Mouse (Mus musculus) ES-Bruce4 (cell line): ENCODE results near the gene Sephs1. TPM values are rescaled to one million over a fixed set of nuclear protein-coding genes. Genes with fewer than 3 reads are reported as not detected.

ENCODE experiments used
- H3K27ac ChIP-seq: 2 replicates; pipeline ENCODE4 v1.5.1; 2012; ENCODE audit warnings: low read length, inconsistent platforms; ENCODE audit not compliant: insufficient read depth
- H3K27me3 ChIP-seq: 2 replicates; pipeline ENCODE4 v1.6.1; 2012; ENCODE audit warnings: mild to moderate bottlenecking, low read length, inconsistent platforms; ENCODE audit not compliant: control insufficient read depth, poor library complexity, insufficient read depth, severe bottlenecking
- H3K36me3 ChIP-seq: 2 replicates; pipeline ENCODE4 v1.6.1; 2012; ENCODE audit warnings: inconsistent platforms, mild to moderate bottlenecking, low read length, moderate library complexity; ENCODE audit not compliant: control insufficient read depth, poor library complexity, insufficient read depth, severe bottlenecking
- H3K4me1 ChIP-seq: one replicate; pipeline ENCODE4 v1.8.1; 2011; ENCODE audit warnings: low read length; ENCODE audit not compliant: control insufficient read depth, insufficient read depth
- H3K4me3 ChIP-seq: 2 replicates; pipeline ENCODE4 v1.5.1; 2011; ENCODE audit warnings: low read depth, mild to moderate bottlenecking, low read length
- H3K9ac ChIP-seq: 2 replicates; pipeline ENCODE4 v1.6.1; 2012; ENCODE audit warnings: low read depth, mild to moderate bottlenecking, inconsistent platforms; ENCODE audit not compliant: poor library complexity, severe bottlenecking
- H3K9me3 ChIP-seq: replicated peaks from 2 replicates; pipeline ENCODE4 v1.6.1; 2012; ENCODE audit warnings: mild to moderate bottlenecking, low read length, inconsistent platforms; ENCODE audit not compliant: control insufficient read depth, poor library complexity, insufficient read depth, severe bottlenecking
- CTCF ChIP-seq: IDR thresholded peaks from one replicate; pipeline ENCODE4 v1.8.1; 2011; ENCODE audit warnings: low read depth, low read length
- EP300 ChIP-seq: IDR thresholded peaks from 2 replicates; pipeline ENCODE4 v1.6.1; 2011; ENCODE audit warnings: low read depth, low read length; ENCODE audit not compliant: insufficient read depth
- POLR2A ChIP-seq: IDR thresholded peaks from one replicate; pipeline ENCODE4 v1.8.1; 2011; ENCODE audit warnings: low read length; ENCODE audit not compliant: insufficient read depth
- polyA plus RNA-seq: library from polyadenylated mRNA; stranded (reverse); fragments of >200 nt; gene quantifications from 2 replicates; pipeline ENCODE4 v1.2.4, GENCODE M21; 2011; ENCODE audit warnings: low read depth; ENCODE audit not compliant: missing spikeins, insufficient read depth, insufficient read length

Gene Sephs1
- polyA plus RNA-seq, 1 experiment: 61.4 TPM

DNA sequence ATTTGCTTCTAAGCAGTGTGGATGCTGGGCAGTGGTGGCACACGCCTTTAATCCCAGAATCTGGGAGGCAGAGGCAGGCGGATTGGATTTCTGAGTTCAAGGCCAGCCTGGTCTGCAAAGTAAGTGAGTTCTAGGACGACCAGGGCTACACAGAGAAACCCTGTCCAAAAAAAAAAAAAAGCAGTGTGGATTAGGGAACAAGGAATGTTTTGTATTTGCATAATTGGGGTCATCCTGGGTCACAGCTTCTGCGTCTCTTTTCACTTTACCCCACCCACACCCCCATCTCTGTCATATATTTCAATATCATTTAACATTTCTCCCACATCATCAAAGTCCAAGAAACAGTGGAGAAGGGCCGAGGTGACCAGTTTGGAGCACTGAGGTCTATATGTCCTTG lies 39.7 kb downstream of the Sephs1 start:
- Histone ChIP-seq H3K9me3 (peaks cover 4% of the 10 kb centered on the region; the same call in 1 of the 2 replicates), H3K4me1 (peaks cover 9% of the 10 kb centered on the region), H3K27ac (no peak overlapping the region), H3K9ac (no peak overlapping the region), H3K36me3 (peaks cover 4% of the 10 kb centered on the region; the same call in 1 of the 2 replicates), H3K4me3 (no peak overlapping the region), H3K27me3 (no peaks in the 10 kb centered on the region)
- TF ChIP-seq EP300 (no peak), CTCF (no peak), POLR2A (no peak)

DNA sequence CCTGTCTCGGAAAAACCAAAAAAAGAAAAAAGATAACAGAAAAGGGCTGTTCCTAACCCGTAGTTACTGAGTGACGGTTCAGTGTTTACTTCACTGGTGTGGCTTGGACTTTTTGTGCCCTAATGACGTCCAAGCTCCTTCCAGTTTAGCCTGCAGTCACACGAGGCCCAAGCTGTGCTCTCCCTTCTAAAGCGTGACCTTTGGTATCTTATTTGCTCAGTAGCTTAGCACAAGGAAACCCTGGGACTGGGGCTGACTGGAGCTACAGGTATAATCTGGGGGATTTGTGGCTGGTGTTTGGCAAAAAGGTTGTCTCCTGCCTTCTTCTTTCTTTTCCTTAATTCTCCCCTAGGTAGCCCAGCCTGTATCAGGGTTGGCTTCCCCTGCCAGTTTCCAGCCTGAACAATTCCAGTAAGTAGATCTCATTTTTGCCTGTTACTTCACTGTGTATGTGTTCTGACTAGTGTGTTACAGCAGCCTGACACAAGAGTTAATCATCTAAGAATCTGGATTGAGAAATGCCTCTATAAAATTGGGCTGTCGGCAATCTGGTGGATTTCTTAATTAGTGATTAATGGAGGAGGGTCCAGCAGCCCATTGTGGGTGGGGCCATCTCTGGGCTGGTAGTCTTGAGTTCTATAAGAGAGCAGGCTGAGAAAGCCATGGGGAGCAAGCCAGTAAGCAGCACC lies 41.3 kb downstream of the Sephs1 start:
- no peaks in the 10 kb centered on the region for H3K27me3 ChIP-seq
- peaks cover 1% of the 10 kb centered on the region for H3K4me1 ChIP-seq
- H3K27ac ChIP-seq: no peak overlapping the region
- no peak overlapping the region for H3K9ac ChIP-seq
- H3K9me3 ChIP-seq: peaks cover 4% of the 10 kb centered on the region; the same call in 1 of the 2 replicates
- no peak overlapping the region for H3K4me3 ChIP-seq
- peaks cover 4% of the 10 kb centered on the region; the same call in 1 of the 2 replicates for H3K36me3 ChIP-seq
- TF ChIP-seq CTCF: no peak
- no peak for TF ChIP-seq POLR2A
- TF ChIP-seq EP300: no peak

DNA sequence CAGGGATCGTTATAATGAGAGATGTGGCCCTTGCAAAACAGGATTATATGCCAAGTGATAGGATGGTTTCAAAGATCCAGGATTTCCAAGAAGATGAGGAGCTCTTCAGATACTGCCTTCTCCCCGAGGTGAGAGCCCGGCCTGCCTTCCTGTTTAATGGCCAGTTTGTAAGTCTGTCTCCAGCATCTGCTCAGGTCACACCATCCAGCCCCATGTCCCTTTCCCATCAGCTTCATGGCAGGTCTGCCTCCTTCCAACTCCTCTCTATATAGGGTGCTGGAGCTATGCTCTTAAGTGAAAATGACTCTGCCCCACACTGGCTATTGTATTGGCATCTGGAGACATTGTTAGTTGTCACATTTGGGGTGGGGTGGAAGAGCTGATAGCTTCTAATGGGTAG lies 46.0 kb downstream of the Sephs1 start:
- H3K4me1 ChIP-seq: no peaks in the 10 kb centered on the region
- H3K27ac ChIP-seq: no peak overlapping the region
- TF ChIP-seq EP300 (no peak), POLR2A (no peak), CTCF (no peak)
- no peak overlapping the region for H3K4me3 ChIP-seq
- no peaks in the 10 kb centered on the region for H3K27me3 ChIP-seq
- H3K9ac ChIP-seq: no peak overlapping the region
- H3K36me3 ChIP-seq: peaks cover 8% of the 10 kb centered on the region; the same call in 1 of the 2 replicates
- peaks cover 4% of the 10 kb centered on the region; the same call in 1 of the 2 replicates for H3K9me3 ChIP-seq

DNA sequence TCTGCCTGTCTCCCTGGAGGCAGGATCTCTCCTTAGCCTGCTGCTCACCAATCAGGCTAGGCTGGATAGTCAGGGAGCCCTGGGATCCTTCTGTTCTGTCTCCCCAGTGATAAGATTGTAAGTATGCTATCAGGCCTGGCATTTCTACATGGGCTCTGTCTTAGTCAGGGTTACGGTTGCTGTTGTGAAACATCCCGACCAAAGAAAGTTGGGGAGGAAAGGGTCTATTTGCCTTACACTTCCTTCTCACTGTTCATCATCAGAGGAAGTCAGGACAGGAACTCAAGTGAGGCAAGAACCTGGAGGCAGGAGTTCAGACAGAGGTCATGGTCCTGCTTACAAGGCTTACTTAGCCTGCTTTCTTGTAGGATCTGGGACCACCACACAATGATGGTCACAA lies 47.9 kb downstream of the Sephs1 start:
- H3K36me3 ChIP-seq: peaks cover 8% of the 10 kb centered on the region; the same call in 1 of the 2 replicates
- no peak overlapping the region for H3K27ac ChIP-seq
- no peaks in the 10 kb centered on the region for H3K27me3 ChIP-seq
- no peak overlapping the region for H3K9ac ChIP-seq
- H3K4me1 ChIP-seq: no peaks in the 10 kb centered on the region
- peaks cover 4% of the 10 kb centered on the region; the same call in 1 of the 2 replicates for H3K9me3 ChIP-seq
- TF ChIP-seq POLR2A (no peak), EP300 (no peak), CTCF (no peak)
- no peak overlapping the region for H3K4me3 ChIP-seq

DNA sequence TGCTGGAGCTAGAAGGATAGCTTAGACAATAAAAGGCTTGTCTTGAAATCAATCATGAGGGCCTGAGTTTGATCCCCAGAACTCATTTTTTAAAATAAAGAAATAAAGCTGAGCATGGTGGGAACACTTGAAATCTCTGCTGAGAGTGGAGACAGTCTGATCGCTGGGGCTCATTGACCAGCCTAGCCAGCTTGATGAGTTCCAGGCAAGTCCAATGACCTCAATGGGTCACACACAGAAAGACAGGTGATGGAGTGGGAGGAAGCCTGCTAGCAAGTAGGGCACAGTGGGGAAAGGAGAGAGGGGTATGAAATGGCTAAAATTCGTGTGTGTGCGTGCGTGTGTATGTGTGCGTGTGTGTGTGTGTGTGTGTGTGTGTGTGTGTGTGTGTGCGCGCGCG lies 53.2 kb downstream of the Sephs1 start:
- H3K9me3 ChIP-seq: no peaks in the 10 kb centered on the region
- no peak overlapping the region for H3K27ac ChIP-seq
- 0 out of 2 replicates have a peak, but pooled peaks cover 4% of the 10 kb centered on the region for H3K36me3 ChIP-seq
- H3K4me1 ChIP-seq: no peaks in the 10 kb centered on the region
- H3K9ac ChIP-seq: no peak overlapping the region
- TF ChIP-seq POLR2A (no peak), CTCF (no peak), EP300 (no peak)
- no peak overlapping the region for H3K4me3 ChIP-seq
- no peaks in the 10 kb centered on the region for H3K27me3 ChIP-seq

DNA sequence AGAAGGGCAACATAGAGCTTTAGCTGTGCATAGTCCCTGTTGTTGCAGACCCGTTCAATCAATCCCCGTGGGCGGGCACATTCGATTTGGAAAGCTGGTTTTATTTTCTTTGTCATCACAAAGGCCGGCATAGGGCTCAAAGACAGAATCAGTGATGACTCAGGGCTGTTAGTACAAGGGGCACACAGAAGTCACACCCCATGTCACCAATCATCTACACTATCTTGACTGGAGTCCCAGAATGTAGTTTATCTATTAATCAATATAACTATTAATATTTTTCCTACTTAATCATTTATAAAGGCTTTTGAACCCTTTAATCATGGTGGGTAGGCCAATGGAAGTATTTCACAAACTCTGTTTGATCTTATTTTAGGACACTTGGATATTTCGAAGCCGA lies 56.6 kb downstream of the Sephs1 start:
- no peaks in the 10 kb centered on the region for H3K27me3 ChIP-seq
- no peaks in the 10 kb centered on the region; the same call in 1 of the 2 replicates for H3K36me3 ChIP-seq
- H3K27ac ChIP-seq: no peak overlapping the region
- TF ChIP-seq EP300: no peak
- TF ChIP-seq POLR2A: no peak
- TF ChIP-seq CTCF: no peak
- no peaks in the 10 kb centered on the region for H3K9me3 ChIP-seq
- no peak overlapping the region for H3K4me3 ChIP-seq
- H3K9ac ChIP-seq: no peak overlapping the region
- H3K4me1 ChIP-seq: no peaks in the 10 kb centered on the region
